Mouse (Mus musculus): ENCODE results near the gene Eaf1. TPM values are rescaled to one million over a fixed set of nuclear protein-coding genes. Genes with fewer than 3 reads are reported as not detected.

Gene Eaf1
- total and polyA plus RNA-seq, 3 experiments, result 10.8 to 14.6 (median 11.2) TPM

DNA sequence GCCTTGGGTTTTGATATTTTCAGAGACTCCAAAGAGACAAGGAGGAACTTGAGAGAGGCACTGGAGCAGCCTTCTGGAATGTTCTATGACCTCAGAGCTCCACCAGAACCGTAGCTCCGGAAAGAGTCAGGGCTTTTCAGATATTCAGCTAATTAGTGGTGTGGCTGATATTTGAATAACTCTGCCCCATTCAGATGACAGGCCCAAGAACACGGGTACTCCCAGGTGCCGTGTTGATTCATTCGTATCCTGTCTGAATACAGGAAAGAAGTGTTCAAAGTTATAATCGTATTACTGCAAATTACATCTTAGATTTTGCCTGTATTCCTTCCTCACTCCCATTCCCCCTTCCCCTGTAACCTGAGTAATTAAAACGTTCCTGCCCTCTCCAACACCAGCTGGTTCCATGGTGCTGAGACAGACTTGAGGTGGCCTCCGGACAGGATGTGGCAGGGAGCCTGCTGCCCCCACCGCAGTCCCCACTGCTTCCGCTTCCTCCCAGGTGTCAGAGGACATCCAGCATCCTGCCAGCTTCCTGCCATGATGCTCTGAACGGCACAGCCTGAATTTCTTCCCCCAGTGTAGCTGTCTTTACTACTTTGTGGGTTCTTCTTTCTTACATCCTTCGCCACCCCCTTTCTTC lies 37.4 kb downstream of the Eaf1 start:
- intact Hi-C loops (cut with DNase I), result no loop called here
- Histone ChIP-seq H3K4me1 (ENCODE audit: control insufficient read depth, insufficient read depth, low read length) (no peaks in the 10 kb centered on the region), H3K27ac (no peak overlapping the region), H3K79me2 (replicated peaks; ENCODE audit: control insufficient read depth, insufficient read depth, low read length) (no peaks in the 10 kb centered on the region), H3K9ac (ENCODE audit: low read depth, low read length) (no peak overlapping the region), H3K4me3 (no peak overlapping the region), H3K27me3 (ENCODE audit: control insufficient read depth, insufficient read depth, low read length) (no peaks in the 10 kb centered on the region), H3K36me3 (ENCODE audit: control insufficient read depth, insufficient read depth, low read length) (no peaks in the 10 kb centered on the region)
- TF ChIP-seq CTCF (IDR thresholded peaks at IDR 0.05) (no peak), EP300 (IDR thresholded peaks at IDR 0.05; ENCODE audit: insufficient read depth, low read depth, low read length) (no peak), POLR2A (IDR thresholded peaks at IDR 0.05; ENCODE audit: insufficient read depth, low read depth, low read length) (no peak)
- 35% methylated on average over 12 of the region's 12 CpGs for WGBS
- peak in 1 of 2 experiments; percentile 58 for DNase-seq

DNA sequence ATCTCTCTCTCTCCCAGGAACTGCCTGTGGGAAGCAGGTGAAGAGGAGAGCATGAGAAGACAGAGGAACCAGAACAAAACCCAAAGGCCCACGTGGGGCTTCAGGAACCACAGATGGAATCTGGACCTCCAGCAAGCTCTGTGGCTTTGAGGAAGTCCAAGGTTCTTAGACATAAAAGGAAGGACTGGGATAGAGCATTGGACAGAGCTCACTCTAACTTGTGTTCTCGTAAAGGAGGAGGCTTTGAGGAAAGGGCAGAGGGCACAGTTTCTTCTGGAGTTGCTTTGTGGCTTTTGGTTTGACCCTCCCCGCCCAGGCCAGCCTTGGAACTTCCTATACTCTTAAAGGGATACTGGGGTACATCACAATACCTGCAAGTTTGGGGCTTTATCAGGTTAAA lies 38.5 kb downstream of the Eaf1 start:
- intact Hi-C loops (cut with DNase I), result no loop called here
- no peak for DNase-seq
- no peak overlapping the region for H3K4me3 ChIP-seq
- H3K9ac ChIP-seq (ENCODE audit: low read depth, low read length), result no peak overlapping the region
- 53% methylated on average over 3 of the region's 3 CpGs for WGBS
- TF ChIP-seq EP300 (IDR thresholded peaks at IDR 0.05; ENCODE audit: insufficient read depth, low read depth, low read length), result no peak
- peaks cover 3% of the 10 kb centered on the region for H3K4me1 ChIP-seq (ENCODE audit: control insufficient read depth, insufficient read depth, low read length)
- no peaks in the 10 kb centered on the region for H3K36me3 ChIP-seq (ENCODE audit: control insufficient read depth, insufficient read depth, low read length)
- H3K27ac ChIP-seq, result no peak overlapping the region
- no peaks in the 10 kb centered on the region for H3K79me2 ChIP-seq (replicated peaks; ENCODE audit: control insufficient read depth, insufficient read depth, low read length)
- H3K27me3 ChIP-seq (ENCODE audit: control insufficient read depth, insufficient read depth, low read length), result no peaks in the 10 kb centered on the region

DNA sequence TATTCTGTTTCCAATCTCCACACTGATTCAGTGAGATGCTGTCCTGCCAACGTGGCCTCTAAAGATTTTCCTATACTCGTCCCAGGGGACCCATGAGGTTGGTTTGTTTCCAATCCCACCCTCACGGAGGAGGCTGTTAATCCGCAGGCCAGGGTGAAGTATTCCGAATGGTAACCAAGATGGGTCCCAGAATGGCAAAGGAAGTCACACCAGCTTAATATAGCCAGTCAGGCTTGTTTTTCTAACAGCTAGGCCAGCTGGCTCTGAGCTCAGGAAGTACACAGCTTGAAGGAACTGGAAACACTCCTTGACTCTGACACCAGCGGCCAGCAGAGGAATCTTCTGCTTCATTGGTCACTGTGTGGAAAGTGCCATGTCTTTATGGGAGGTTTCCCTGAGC lies 43.1 kb downstream of the Eaf1 start:
- H3K27me3 ChIP-seq (ENCODE audit: control insufficient read depth, insufficient read depth, low read length), result no peaks in the 10 kb centered on the region
- no peak for TF ChIP-seq POLR2A (IDR thresholded peaks at IDR 0.05; ENCODE audit: insufficient read depth, low read depth, low read length)
- TF ChIP-seq EP300 (IDR thresholded peaks at IDR 0.05; ENCODE audit: insufficient read depth, low read depth, low read length), result no peak
- TF ChIP-seq CTCF (IDR thresholded peaks at IDR 0.05), result peak; percentile 9; the same call in 1 of the 2 replicates
- peaks cover 3% of the 10 kb centered on the region for H3K4me1 ChIP-seq (ENCODE audit: control insufficient read depth, insufficient read depth, low read length)
- WGBS, result 33% methylated on average over 6 of the region's 6 CpGs
- H3K27ac ChIP-seq, result no peak overlapping the region
- intact Hi-C loops (cut with DNase I), result no loop called here
- H3K9ac ChIP-seq (ENCODE audit: low read depth, low read length), result no peak overlapping the region
- no peak overlapping the region for H3K4me3 ChIP-seq
- H3K79me2 ChIP-seq (replicated peaks; ENCODE audit: control insufficient read depth, insufficient read depth, low read length), result no peaks in the 10 kb centered on the region
- H3K36me3 ChIP-seq (ENCODE audit: control insufficient read depth, insufficient read depth, low read length), result no peaks in the 10 kb centered on the region
- DNase-seq, result peak in 1 of 2 experiments; percentile 41

GRCm38 (mm10) chr14:31543885-31544442 lies 49.8 kb downstream of the Eaf1 start:
- TF ChIP-seq POLR2A (IDR thresholded peaks at IDR 0.05; ENCODE audit: insufficient read depth, low read depth, low read length), result no peak
- no peak for TF ChIP-seq EP300 (IDR thresholded peaks at IDR 0.05; ENCODE audit: insufficient read depth, low read depth, low read length)
- no peak for TF ChIP-seq CTCF (IDR thresholded peaks at IDR 0.05)
- no peak overlapping the region for H3K4me3 ChIP-seq
- H3K36me3 ChIP-seq (ENCODE audit: control insufficient read depth, insufficient read depth, low read length), result no peaks in the 10 kb centered on the region
- DNase-seq, result no peak
- H3K9ac ChIP-seq (ENCODE audit: low read depth, low read length), result no peak overlapping the region
- no peaks in the 10 kb centered on the region for H3K79me2 ChIP-seq (replicated peaks; ENCODE audit: control insufficient read depth, insufficient read depth, low read length)
- H3K27ac ChIP-seq, result no peak overlapping the region
- WGBS, result 80% methylated on average over 11 of the region's 11 CpGs
- H3K27me3 ChIP-seq (ENCODE audit: control insufficient read depth, insufficient read depth, low read length), result no peaks in the 10 kb centered on the region
- intact Hi-C loops (cut with DNase I), result no loop called here
- H3K4me1 ChIP-seq (ENCODE audit: control insufficient read depth, insufficient read depth, low read length), result no peaks in the 10 kb centered on the region

GRCm38 (mm10) chr14:31555021-31555420 lies 60.8 kb downstream of the Eaf1 start:
- H3K79me2 ChIP-seq (replicated peaks; ENCODE audit: control insufficient read depth, insufficient read depth, low read length), result no peaks in the 10 kb centered on the region
- 89% methylated on average over 7 of the region's 7 CpGs for WGBS
- intact Hi-C loops (cut with DNase I), result no loop called here

DNA sequence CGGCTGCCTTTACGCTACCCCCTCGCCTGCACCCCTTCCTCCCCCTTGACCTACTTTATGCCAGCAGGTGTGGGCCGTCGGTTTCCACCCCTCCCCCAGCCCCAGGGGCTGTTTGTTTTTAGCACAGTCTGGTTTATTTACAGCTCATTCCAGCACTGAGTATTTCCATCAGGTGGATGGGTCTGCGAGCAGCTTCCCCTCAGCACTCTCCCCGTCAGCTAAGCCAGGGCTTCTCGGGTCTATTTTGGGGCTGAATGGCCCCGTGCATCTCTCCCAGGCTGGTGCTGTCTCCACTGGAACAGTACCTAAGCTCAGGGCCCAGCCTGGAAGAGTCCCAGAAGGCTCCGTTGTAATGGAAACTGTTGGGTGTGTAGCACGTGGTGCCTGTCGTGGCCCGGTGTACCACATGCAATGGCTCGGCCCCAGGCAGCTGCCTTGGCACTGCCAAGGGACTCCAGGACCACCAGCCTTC lies 61.8 kb downstream of the Eaf1 start:
- H3K36me3 ChIP-seq (ENCODE audit: control insufficient read depth, insufficient read depth, low read length), result no peaks in the 10 kb centered on the region
- H3K4me1 ChIP-seq (ENCODE audit: control insufficient read depth, insufficient read depth, low read length), result peaks cover 4% of the 10 kb centered on the region
- no peaks in the 10 kb centered on the region for H3K27me3 ChIP-seq (ENCODE audit: control insufficient read depth, insufficient read depth, low read length)
- no peak overlapping the region for H3K4me3 ChIP-seq
- no peak overlapping the region for H3K9ac ChIP-seq (ENCODE audit: low read depth, low read length)
- whole genome bisulfite sequencing, result 41% methylated on average over 14 of the region's 14 CpGs
- intact Hi-C loops (cut with DNase I), result no loop called here
- no peak for TF ChIP-seq EP300 (IDR thresholded peaks at IDR 0.05; ENCODE audit: insufficient read depth, low read depth, low read length)
- TF ChIP-seq POLR2A (IDR thresholded peaks at IDR 0.05; ENCODE audit: insufficient read depth, low read depth, low read length), result no peak
- no peak for TF ChIP-seq CTCF (IDR thresholded peaks at IDR 0.05)
- DNase-seq, result peak in 1 of 2 experiments; percentile 20
- no peak overlapping the region for H3K27ac ChIP-seq
- H3K79me2 ChIP-seq (replicated peaks; ENCODE audit: control insufficient read depth, insufficient read depth, low read length), result no peaks in the 10 kb centered on the region

More at GRCm38 (mm10) chr14:31555021-31555420, 60.8 kb downstream of the Eaf1 start:
- Histone ChIP-seq H3K4me1 (ENCODE audit: control insufficient read depth, insufficient read depth, low read length) (no peaks in the 10 kb centered on the region), H3K4me3 (no peak overlapping the region), H3K9ac (ENCODE audit: low read depth, low read length) (no peak overlapping the region), H3K27ac (no peak overlapping the region), H3K27me3 (ENCODE audit: control insufficient read depth, insufficient read depth, low read length) (no peaks in the 10 kb centered on the region), H3K36me3 (ENCODE audit: control insufficient read depth, insufficient read depth, low read length) (no peaks in the 10 kb centered on the region)
- DNase-seq, result no peak
- TF ChIP-seq POLR2A (IDR thresholded peaks at IDR 0.05; ENCODE audit: insufficient read depth, low read depth, low read length) (no peak), EP300 (IDR thresholded peaks at IDR 0.05; ENCODE audit: insufficient read depth, low read depth, low read length) (no peak), CTCF (IDR thresholded peaks at IDR 0.05) (no peak)
